Comparison of ENCODE assay signal across 8 mouse cellular contexts in genomic region chr4:63409908-63410582, GRCm38 (mm10). TPM values are rescaled to one million over a fixed set of nuclear protein-coding genes. Genes with fewer than 3 reads are reported as not detected.
DNase-seq lines count a peak whose midpoint lies in the region; ATAC-seq and TF ChIP-seq lines count a peak whose summit lies in the region.

No protein-coding gene starts in this region.

- H3K4me2 ChIP-seq in neural tube, embryonic 11.5 days (ENCODE audit: low read depth) = peak overlapping the region; percentile 85
- peak overlapping the region; percentile 96 for H3K4me2 ChIP-seq in hindbrain, embryonic 13.5 days
- H3K4me2 ChIP-seq in liver, embryonic 13.5 days = peak overlapping the region; percentile 94

- peak overlapping the region; percentile 39; the same call in 1 of the 2 replicates for H3K27ac ChIP-seq in neural tube, embryonic 11.5 days (ENCODE audit: low read depth, low read length)
- H3K27ac ChIP-seq in hindbrain, embryonic 13.5 days = peak overlapping the region; percentile 58
- peak overlapping the region; percentile 12; the same call in 1 of the 2 replicates for H3K27ac ChIP-seq in liver, embryonic 13.5 days
- no peak overlapping the region for H3K27ac ChIP-seq in testis, adult 2 months (ENCODE audit: control insufficient read depth, insufficient read depth, low read depth, low read length)

- H3K4me1 ChIP-seq in neural tube, embryonic 11.5 days (ENCODE audit: control insufficient read depth, insufficient read depth, low read length) = peaks cover 8% of the 10 kb centered on the region
- peaks cover 41% of the 10 kb centered on the region for H3K4me1 ChIP-seq in hindbrain, embryonic 13.5 days (replicated peaks)
- peaks cover 56% of the 10 kb centered on the region for H3K4me1 ChIP-seq in liver, embryonic 13.5 days (replicated peaks)
- peaks cover 4% of the 10 kb centered on the region for H3K4me1 ChIP-seq in testis, adult 2 months (ENCODE audit: control insufficient read depth, insufficient read depth, low read length)

- TF ChIP-seq POLR2A in testis, adult 2 months (IDR thresholded peaks at IDR 0.05; ENCODE audit: control insufficient read depth, low read depth, low read length) = no peak

- peak; percentile 81 for ATAC-seq in neural tube, embryonic 11.5 days (ENCODE audit: insufficient read depth, low FRiP score, low TSS enrichment)
- peak; percentile 78 for ATAC-seq in hindbrain, embryonic 13.5 days (ENCODE audit: low FRiP score)
- ATAC-seq in liver, embryonic 13.5 days (ENCODE audit: low read depth) = peak; percentile 81
- ATAC-seq in monocyte, adult 5-6 weeks (replicated peaks; ENCODE audit: insufficient number of reproducible peaks, low FRiP score, low TSS enrichment, poor library complexity, severe bottlenecking) = peak; percentile 18

- H3K27me3 ChIP-seq in neural tube, embryonic 11.5 days (ENCODE audit: control insufficient read depth, insufficient read depth, low read length) = peaks cover 2% of the 10 kb centered on the region; the same call in 1 of the 2 replicates
- H3K27me3 ChIP-seq in hindbrain, embryonic 13.5 days = 0 out of 2 replicates have a peak, but pooled peaks cover 4% of the 10 kb centered on the region
- peaks cover 7% of the 10 kb centered on the region for H3K27me3 ChIP-seq in liver, embryonic 13.5 days
- H3K27me3 ChIP-seq in testis, adult 2 months (ENCODE audit: control insufficient read depth, insufficient read depth, low read length) = no peaks in the 10 kb centered on the region

- peak overlapping the region; percentile 64 for H3K4me3 ChIP-seq in neural tube, embryonic 11.5 days (ENCODE audit: low read depth, low read length)
- H3K4me3 ChIP-seq in hindbrain, embryonic 13.5 days = peak overlapping the region; percentile 59
- peak overlapping the region; percentile 69 for H3K4me3 ChIP-seq in liver, embryonic 13.5 days (replicated peaks)
- H3K4me3 ChIP-seq in testis, adult 2 months (ENCODE audit: control insufficient read depth, low read depth, low read length) = peak overlapping the region; percentile 77

- H3K9me3 ChIP-seq in neural tube, embryonic 11.5 days (ENCODE audit: control insufficient read depth, low read length) = no peaks in the 10 kb centered on the region
- no peaks in the 10 kb centered on the region for H3K9me3 ChIP-seq in hindbrain, embryonic 13.5 days
- no peaks in the 10 kb centered on the region for H3K9me3 ChIP-seq in liver, embryonic 13.5 days (replicated peaks)

- peak; percentile 77 for DNase-seq in neural tube, embryonic 11.5 days (ENCODE audit: low spot score)
- no peak for DNase-seq in neural tube, embryonic 10.5 days (ENCODE audit: extremely low spot score, low spot score)
- peak; percentile 56 to 57 for DNase-seq in cerebellum, postnatal 14 days
- DNase-seq in gastrocnemius, adult 18-20 months (ENCODE audit: low spot score) = peak; percentile 82
- peak; percentile 57 for DNase-seq in liver, embryonic 13.5 days

- TF ChIP-seq CTCF in testis, adult 2 months (IDR thresholded peaks at IDR 0.05; ENCODE audit: control insufficient read depth, insufficient read depth, insufficient replicate concordance, low read depth, low read length) = no peak

- under 1% methylated on average over 39 of the region's 39 CpGs for WGBS in neural tube, embryonic 11.5 days
- whole genome bisulfite sequencing in hindbrain, embryonic 13.5 days = under 1% methylated on average over 39 of the region's 39 CpGs
- under 1% methylated on average over 37 of the region's 39 CpGs for WGBS in liver, embryonic 13.5 days (ENCODE audit: insufficient replicate concordance)

- H3K36me3 ChIP-seq in neural tube, embryonic 11.5 days (ENCODE audit: control insufficient read depth, insufficient read depth, low read length) = no peaks in the 10 kb centered on the region
- no peaks in the 10 kb centered on the region for H3K36me3 ChIP-seq in hindbrain, embryonic 13.5 days
- H3K36me3 ChIP-seq in liver, embryonic 13.5 days = no peaks in the 10 kb centered on the region
- H3K36me3 ChIP-seq in testis, adult 2 months (ENCODE audit: control insufficient read depth, insufficient read depth, low read length) = no peaks in the 10 kb centered on the region

- H3K9ac ChIP-seq in neural tube, embryonic 11.5 days (ENCODE audit: low read length) = peak overlapping the region; percentile 65
- peak overlapping the region; percentile 73 for H3K9ac ChIP-seq in hindbrain, embryonic 13.5 days
- peak overlapping the region; percentile 60 for H3K9ac ChIP-seq in liver, embryonic 13.5 days

RNA-seq across cellular contexts. Expression of gene Akna, which starts 6.9 kb away (rescaled TPM):
- 6.0 and 6.9 TPM in 2 replicates for polyA plus RNA-seq in neural tube, embryonic 11.5 days (2014; fragmentation: Nextera tagmentation; extraction: Ambion mirVana)
- 1 to 10 TPM in 1 of 2 experiments, under 1 TPM in 1; 0.82 to 1.5 TPM for total RNA-seq in gastrocnemius, adult 18-20 months (2021)
- polyA plus RNA-seq in hindbrain, embryonic 13.5 days (2015; fragmentation: Nextera tagmentation; extraction: Ambion mirVana) = 6.0 and 6.2 TPM in 2 replicates
- polyA plus RNA-seq in liver, embryonic 13.5 days (2015; fragmentation: Nextera tagmentation; extraction: Ambion mirVana) = 3.0 and 3.8 TPM in 2 replicates
- 70.1 to 153 TPM (median 72.2 TPM) in 3 replicates for total RNA-seq in monocyte, adult 5-6 weeks (2017)
- 56.8 and 61.0 TPM in 2 replicates for polyA plus RNA-seq in testis, adult 2 months (2012; rRNA removed)

RNA-seq across cellular contexts. Expression of gene Orm2, which starts 47.8 kb away (rescaled TPM):
- polyA plus RNA-seq in neural tube, embryonic 11.5 days (2014; fragmentation: Nextera tagmentation; extraction: Ambion mirVana) = not detected in 2 replicates
- under 1 TPM in 1 of 2 experiments, not detected in 1; 0.47 TPM for total RNA-seq in gastrocnemius, adult 18-20 months (2021)
- not detected in 2 replicates for polyA plus RNA-seq in hindbrain, embryonic 13.5 days (2015; fragmentation: Nextera tagmentation; extraction: Ambion mirVana)
- polyA plus RNA-seq in liver, embryonic 13.5 days (2015; fragmentation: Nextera tagmentation; extraction: Ambion mirVana) = not detected in 2 replicates
- total RNA-seq in monocyte, adult 5-6 weeks (2017) = not detected in 3 replicates
- not detected in 2 replicates for polyA plus RNA-seq in testis, adult 2 months (2012; rRNA removed)

RNA-seq across cellular contexts. Expression of gene Orm3, which starts 54.1 kb away (rescaled TPM):
- polyA plus RNA-seq in neural tube, embryonic 11.5 days (2014; fragmentation: Nextera tagmentation; extraction: Ambion mirVana) = not detected in 2 replicates
- not detected for total RNA-seq in gastrocnemius, adult 18-20 months (2021)
- polyA plus RNA-seq in hindbrain, embryonic 13.5 days (2015; fragmentation: Nextera tagmentation; extraction: Ambion mirVana) = not detected in 2 replicates
- not detected in 2 replicates for polyA plus RNA-seq in liver, embryonic 13.5 days (2015; fragmentation: Nextera tagmentation; extraction: Ambion mirVana)
- total RNA-seq in monocyte, adult 5-6 weeks (2017) = not detected in 3 replicates
- not detected in 2 replicates for polyA plus RNA-seq in testis, adult 2 months (2012; rRNA removed)

Comparison
In these comparisons a context has a peak if more than half of its experiments do, and no peak if none do; other contexts are left out.
1. ATAC-seq: peak in every context shown above with its lines; median percentile 81 in neural tube, embryonic 11.5 days; 81 in liver, embryonic 13.5 days; 78 in hindbrain, embryonic 13.5 days; 18 in monocyte, adult 5-6 weeks.